Mouse (Mus musculus): ENCODE measurements around the gene Lyzl4. TPM values are rescaled to one million over a fixed set of nuclear protein-coding genes. Genes with fewer than 3 reads are reported as not detected.
A peak's percentile ranks its signal among the peaks of the same experiment; 100 is the strongest.

Gene Lyzl4
- 1 to 10 TPM; 1.7 to 2.3 TPM for total RNA-seq (2021)
- long read RNA-seq, experiment 1, partial matches to known transcripts: 0 of 1 reads
- long read RNA-seq, experiment 1, other reads (novel, unspliced or antisense): 1 of 1 reads
- long read RNA-seq, experiment 2: 0 reads

- intact Hi-C loops (cut with DNase I): no loop called here
- peak within 1 kb of the TSS; percentile 93 for H3K27ac ChIP-seq
- H3K4me3 ChIP-seq: peak within 1 kb of the TSS; percentile 59
- TF ChIP-seq CTCF (IDR thresholded peaks at IDR 0.05): peak; percentile 53
- peak; percentile 76 to 77 for DNase-seq (ENCODE audit: extremely low spot score in 1 of 2, low spot score in 2 of 2)
These were observed at the start of gene Lyzl4 for GRCm38 (mm10) chr9:121642001-121642400. TSS of gene Lyzl4 (minus strand) at chr9:121642096.

GRCm38 (mm10) chr9:121690734-121691133, 48.8 kb upstream of the Lyzl4 start:
- no peak overlapping the region for H3K27ac ChIP-seq
- no peak overlapping the region for H3K4me3 ChIP-seq
- intact Hi-C loops (cut with DNase I): no loop called here
- TF ChIP-seq CTCF (IDR thresholded peaks at IDR 0.05): no peak
- DNase-seq (ENCODE audit: extremely low spot score in 1 of 2, low spot score in 2 of 2): no peak

GRCm38 (mm10) chr9:121690200-121690651, 48.3 kb upstream of the Lyzl4 start:
- Histone ChIP-seq H3K27ac (no peak overlapping the region), H3K4me3 (peak overlapping the region; percentile 13; the same call in 1 of the 2 replicates)
- TF ChIP-seq CTCF (IDR thresholded peaks at IDR 0.05): no peak
- intact Hi-C loops (cut with DNase I): no loop called here
- peak in 1 of 2 experiments; percentile 69 for DNase-seq (ENCODE audit: extremely low spot score in 1 of 2, low spot score in 2 of 2)

DNA sequence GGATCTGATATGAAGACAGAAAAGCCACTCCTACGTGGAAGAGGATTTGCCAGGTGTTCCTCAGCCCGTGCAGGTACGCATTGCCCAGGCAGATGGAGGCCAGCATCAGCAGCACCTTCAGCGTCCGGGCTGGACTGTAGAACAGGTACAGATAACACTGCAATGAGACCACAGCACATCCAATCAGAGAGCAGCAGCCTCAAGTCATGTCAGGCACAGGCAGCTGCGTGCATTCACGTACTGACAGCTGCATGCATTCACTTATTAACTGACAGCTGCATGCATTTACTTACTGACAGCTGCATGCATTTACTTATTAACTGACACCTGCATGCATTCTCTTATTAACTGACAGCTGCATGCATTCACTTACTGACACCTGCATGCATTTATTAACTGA, 42.8 kb upstream of the Lyzl4 start:
- no peak for DNase-seq (ENCODE audit: extremely low spot score in 1 of 2, low spot score in 2 of 2)
- Histone ChIP-seq H3K27ac (no peak overlapping the region), H3K4me3 (no peak overlapping the region)
- no peak for TF ChIP-seq CTCF (IDR thresholded peaks at IDR 0.05)
- intact Hi-C loops (cut with DNase I): no loop called here

DNA sequence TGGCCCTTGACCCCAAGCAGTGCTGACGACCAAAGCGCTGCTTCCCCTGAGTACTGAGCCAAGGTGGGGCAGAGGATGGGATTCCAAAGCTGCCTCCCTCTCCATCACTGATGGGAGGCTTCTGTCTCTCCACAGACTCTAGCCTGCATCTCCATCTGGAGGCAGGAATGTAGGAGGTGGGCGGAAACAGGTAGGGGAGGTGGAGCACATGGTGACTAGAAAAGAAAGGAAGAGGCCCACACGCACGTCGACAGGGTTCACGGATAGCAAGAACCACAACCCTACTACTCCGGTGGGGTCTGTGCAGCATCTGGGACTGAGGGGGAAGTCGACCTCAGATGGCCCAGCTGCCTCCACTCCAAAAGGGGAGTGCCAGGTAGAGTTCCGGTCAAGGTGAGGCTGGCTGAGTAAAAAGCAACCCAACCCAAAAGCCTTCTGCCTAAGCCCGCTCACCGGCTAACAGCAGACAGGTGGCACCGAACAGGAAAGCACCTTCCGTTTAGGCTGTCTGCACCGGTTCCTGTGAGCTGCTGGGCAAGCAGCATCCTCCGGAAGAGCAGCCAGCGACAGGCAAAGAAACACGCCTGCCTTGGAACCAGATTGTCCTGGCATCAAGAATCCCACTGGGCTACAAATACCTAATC, 40.3 kb upstream of the Lyzl4 start:
- TF ChIP-seq CTCF (IDR thresholded peaks at IDR 0.05): no peak
- no peak for DNase-seq (ENCODE audit: extremely low spot score in 1 of 2, low spot score in 2 of 2)
- no peak overlapping the region for H3K27ac ChIP-seq
- H3K4me3 ChIP-seq: no peak overlapping the region
- intact Hi-C loops (cut with DNase I): no loop called here

GRCm38 (mm10) chr9:121681191-121681590, 39.3 kb upstream of the Lyzl4 start:
- no peak for DNase-seq (ENCODE audit: extremely low spot score in 1 of 2, low spot score in 2 of 2)
- intact Hi-C loops (cut with DNase I): no loop called here
- TF ChIP-seq CTCF (IDR thresholded peaks at IDR 0.05): no peak

DNA sequence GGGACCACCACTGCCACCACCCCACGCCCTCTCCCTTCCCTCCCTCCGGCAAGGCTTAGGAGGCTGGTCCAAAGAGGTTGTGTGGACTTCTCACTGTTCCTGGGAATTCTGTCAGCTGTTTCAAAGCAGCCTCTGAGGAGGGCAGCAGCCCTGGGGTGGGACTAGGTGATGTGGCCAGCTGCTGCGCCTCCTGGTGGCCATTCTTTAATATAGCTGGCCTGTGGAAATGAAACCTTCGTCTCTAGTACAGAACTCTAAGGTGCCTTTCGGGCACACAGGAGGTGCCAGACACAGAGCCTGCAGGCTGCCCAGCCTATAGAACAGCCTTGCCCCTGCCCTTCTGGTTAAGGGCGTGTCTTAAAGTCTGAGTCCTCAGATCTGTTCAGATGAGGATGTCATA, 37.7 kb upstream of the Lyzl4 start:
- no peak for DNase-seq (ENCODE audit: extremely low spot score in 1 of 2, low spot score in 2 of 2)

More at GRCm38 (mm10) chr9:121681191-121681590, 39.3 kb upstream of the Lyzl4 start:
- no peak overlapping the region for H3K4me3 ChIP-seq
- no peak overlapping the region for H3K27ac ChIP-seq

GRCm38 (mm10) chr9:121677476-121677875, 35.6 kb upstream of the Lyzl4 start:
- Histone ChIP-seq H3K27ac (no peak overlapping the region), H3K4me3 (no peak overlapping the region)
- intact Hi-C loops (cut with DNase I): loop anchor here (10.0 kb wide), 1 partner anchor 433 kb away; no protein-coding TSS in a partner anchor
- no peak for DNase-seq (ENCODE audit: extremely low spot score in 1 of 2, low spot score in 2 of 2)
- TF ChIP-seq CTCF (IDR thresholded peaks at IDR 0.05): no peak

More for the DNA sequence above, 37.7 kb upstream of the Lyzl4 start:
- intact Hi-C loops (cut with DNase I): loop anchor here (2.0 to 10.0 kb wide), 2 partner anchors 201 to 435 kb away; no protein-coding TSS in a partner anchor
- peak; percentile 75 for TF ChIP-seq CTCF (IDR thresholded peaks at IDR 0.05)
- H3K27ac ChIP-seq: no peak overlapping the region
- no peak overlapping the region for H3K4me3 ChIP-seq

- TF ChIP-seq CTCF (IDR thresholded peaks at IDR 0.05): no peak
- DNase-seq (ENCODE audit: extremely low spot score in 1 of 2, low spot score in 2 of 2): no peak
- intact Hi-C loops (cut with DNase I): loop anchor here (10.0 kb wide), 1 partner anchor 432 kb away; no protein-coding TSS in a partner anchor
- no peak overlapping the region for H3K27ac ChIP-seq
- no peak overlapping the region for H3K4me3 ChIP-seq
These were observed 35.2 kb upstream of the Lyzl4 start for GRCm38 (mm10) chr9:121677069-121677468.

DNA sequence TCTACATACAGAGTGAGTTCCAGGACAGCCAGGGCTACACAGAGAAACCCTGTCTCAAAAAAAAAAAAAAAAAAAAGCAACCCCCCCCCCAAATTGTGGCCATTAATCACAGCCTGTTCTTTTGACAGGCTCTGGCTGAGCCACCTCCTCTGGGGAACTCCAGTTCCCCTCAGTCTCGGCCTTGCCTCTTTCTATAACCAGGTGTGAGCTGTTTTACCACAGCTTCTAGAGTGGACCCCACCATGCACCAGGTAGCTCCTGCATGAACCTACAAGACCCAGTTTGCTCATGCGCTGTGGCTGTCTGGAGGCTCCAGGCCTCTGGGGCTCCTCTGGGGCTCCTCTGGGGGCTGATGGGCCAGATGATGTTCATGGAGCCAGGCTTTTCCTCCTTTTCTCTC, 33.7 kb upstream of the Lyzl4 start:
- Histone ChIP-seq H3K4me3 (no peak overlapping the region), H3K27ac (no peak overlapping the region)
- no peak for DNase-seq (ENCODE audit: extremely low spot score in 1 of 2, low spot score in 2 of 2)
- TF ChIP-seq CTCF (IDR thresholded peaks at IDR 0.05): no peak
- intact Hi-C loops (cut with DNase I): loop anchor here (10.0 kb wide), 1 partner anchor 431 kb away; no protein-coding TSS in a partner anchor

DNA sequence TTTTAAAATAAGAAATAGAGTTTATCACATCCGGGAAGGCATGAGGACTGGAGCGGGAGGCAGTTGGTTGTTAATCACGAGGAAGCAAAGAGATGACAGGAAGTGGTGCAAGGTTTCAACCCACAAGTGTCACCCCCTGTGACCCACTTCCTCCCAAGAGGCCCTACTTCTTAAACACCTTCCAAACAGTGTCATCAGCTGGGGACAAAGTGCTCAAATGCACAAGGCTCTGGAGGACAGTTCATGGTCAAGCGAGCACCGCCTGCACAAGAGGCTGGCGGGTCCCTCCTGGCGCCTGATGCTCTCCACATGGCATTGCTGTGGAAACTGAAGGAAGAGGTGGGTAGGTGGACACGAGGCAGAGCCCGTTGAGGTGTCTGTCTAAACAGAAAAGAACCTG, 33.1 kb upstream of the Lyzl4 start:
- no peak for DNase-seq (ENCODE audit: extremely low spot score in 1 of 2, low spot score in 2 of 2)
- no peak overlapping the region for H3K27ac ChIP-seq
- intact Hi-C loops (cut with DNase I): loop anchor here (10.0 kb wide), 1 partner anchor 430 kb away; no protein-coding TSS in a partner anchor
- H3K4me3 ChIP-seq: no peak overlapping the region
- TF ChIP-seq CTCF (IDR thresholded peaks at IDR 0.05): no peak

- TF ChIP-seq CTCF (IDR thresholded peaks at IDR 0.05): no peak
- DNase-seq (ENCODE audit: extremely low spot score in 1 of 2, low spot score in 2 of 2): no peak
- H3K27ac ChIP-seq: no peak overlapping the region
- H3K4me3 ChIP-seq: no peak overlapping the region
- intact Hi-C loops (cut with DNase I): loop anchor here (10.0 kb wide), 1 partner anchor 429 kb away; no protein-coding TSS in a partner anchor
These were observed 31.8 kb upstream of the Lyzl4 start for GRCm38 (mm10) chr9:121673716-121674115.

Measured in left cerebral cortex, adult 2 months (tissue).